Mouse (Mus musculus) forebrain, embryonic 15.5 days (tissue): ENCODE data around the gene Crtap. TPM values are rescaled to one million over a fixed set of nuclear protein-coding genes. Genes with fewer than 3 reads are reported as not detected.

Experiments
- ATAC-seq: fragments of 200-750 bp; cut with Nextera tagmentation; replicated peaks from 2 replicates; pipeline ENCODE4 v1.8.0; 2017; ENCODE audit warnings: mild to moderate bottlenecking, moderate TSS enrichment, moderate library complexity
- H3K27ac ChIP-seq: fragments of 300-500 bp; sonication (generic); replicated peaks from 2 replicates; pipeline ENCODE4 v1.5.1; 2015; ENCODE audit warnings: mild to moderate bottlenecking, inconsistent platforms
- H3K27me3 ChIP-seq: fragments of 300-500 bp; sonication (generic); 2 replicates; pipeline ENCODE4 v1.6.1; 2015; ENCODE audit warnings: inconsistent platforms
- H3K36me3 ChIP-seq: fragments of 300-500 bp; sonication (generic); 2 replicates; pipeline ENCODE4 v1.6.1; 2015; ENCODE audit warnings: mild to moderate bottlenecking, inconsistent platforms
- H3K4me1 ChIP-seq: fragments of 300-500 bp; sonication (generic); 2 replicates; pipeline ENCODE4 v1.6.1; 2015; ENCODE audit warnings: inconsistent platforms
- H3K4me2 ChIP-seq: fragments of 300-500 bp; sonication (generic); replicated peaks from 2 replicates; pipeline ENCODE4 v1.6.1; 2015; ENCODE audit warnings: mild to moderate bottlenecking, inconsistent platforms
- H3K4me3 ChIP-seq: fragments of 300-500 bp; sonication (generic); 2 replicates; pipeline ENCODE4 v1.5.1; 2015; ENCODE audit warnings: mild to moderate bottlenecking, inconsistent platforms
- H3K9ac ChIP-seq: fragments of 300-500 bp; sonication (generic); replicated peaks from 2 replicates; pipeline ENCODE4 v1.6.1; 2015; ENCODE audit warnings: mild to moderate bottlenecking, inconsistent platforms
- H3K9me3 ChIP-seq: fragments of 300-500 bp; sonication (generic); 2 replicates; pipeline ENCODE4 v1.6.1; 2016; ENCODE audit warnings: inconsistent platforms
- WGBS: fragments of 180-500 bp; shearing (Covaris S2); methylation state at CpG from one replicate; pipeline ENCODE4 v1.1.7; 2015; ENCODE audit warnings: mixed read lengths; 5-methylcytosine and 5-hydroxymethylcytosine counted together
- polyA plus RNA-seq: library from polyadenylated mRNA; unstranded; fragments of >200 nt; fragmentation: Nextera tagmentation; extraction: Ambion mirVana; gene quantifications from 2 replicates; pipeline ENCODE4 v1.2.1, GENCODE M21; 2015

The Crtap gene
- polyA plus RNA-seq, 1 experiment from 2014 or later, result 19.9 TPM

- Histone ChIP-seq H3K9me3 (no peaks in the 10 kb centered on the region), H3K9ac (no peak overlapping the region), H3K36me3 (no peaks in the 10 kb centered on the region), H3K27me3 (no peaks in the 10 kb centered on the region), H3K4me1 (no peaks in the 10 kb centered on the region), H3K4me3 (no peak overlapping the region), H3K4me2 (no peak overlapping the region), H3K27ac (no peak overlapping the region)
- ATAC-seq, result no peak; the same call in 1 of the 2 replicates
- WGBS, result 19% methylated on average over 11 of the region's 11 CpGs
Observed at GRCm38 (mm10) chr9:114415701-114416100, 25.2 kb upstream of the Crtap start.

GRCm38 (mm10) chr9:114413866-114414265 lies 23.4 kb upstream of the Crtap start:
- 92% methylated on average over 12 of the region's 12 CpGs for WGBS
- Histone ChIP-seq H3K9me3 (no peaks in the 10 kb centered on the region), H3K9ac (no peak overlapping the region), H3K27ac (no peak overlapping the region), H3K4me1 (no peaks in the 10 kb centered on the region), H3K27me3 (no peaks in the 10 kb centered on the region), H3K36me3 (no peaks in the 10 kb centered on the region), H3K4me2 (no peak overlapping the region), H3K4me3 (no peak overlapping the region)
- ATAC-seq, result no peak

GRCm38 (mm10) chr9:114412406-114412805 lies 21.9 kb upstream of the Crtap start:
- Histone ChIP-seq H3K9me3 (no peaks in the 10 kb centered on the region), H3K9ac (no peak overlapping the region), H3K36me3 (no peaks in the 10 kb centered on the region), H3K27me3 (no peaks in the 10 kb centered on the region), H3K4me1 (no peaks in the 10 kb centered on the region), H3K27ac (no peak overlapping the region), H3K4me3 (no peak overlapping the region), H3K4me2 (no peak overlapping the region)
- ATAC-seq, result no peak
- WGBS, result 96% methylated on average over 9 of the region's 9 CpGs

- WGBS, result 80% methylated on average over 5 of the region's 5 CpGs
- Histone ChIP-seq H3K27me3 (no peaks in the 10 kb centered on the region), H3K9me3 (no peaks in the 10 kb centered on the region), H3K4me1 (no peaks in the 10 kb centered on the region), H3K4me2 (no peak overlapping the region), H3K36me3 (peaks cover 1% of the 10 kb centered on the region; the same call in 1 of the 2 replicates), H3K9ac (no peak overlapping the region), H3K4me3 (no peak overlapping the region), H3K27ac (no peak overlapping the region)
- ATAC-seq, result no peak
Observed at GRCm38 (mm10) chr9:114411295-114411694, 20.8 kb upstream of the Crtap start.

- Histone ChIP-seq H3K4me2 (no peak overlapping the region), H3K4me3 (no peak overlapping the region), H3K27ac (no peak overlapping the region), H3K27me3 (no peaks in the 10 kb centered on the region), H3K9ac (no peak overlapping the region), H3K4me1 (no peaks in the 10 kb centered on the region), H3K36me3 (peaks cover 10% of the 10 kb centered on the region), H3K9me3 (no peaks in the 10 kb centered on the region)
- 93% methylated on average over 11 of the region's 11 CpGs for WGBS
- no peak for ATAC-seq
Observed at GRCm38 (mm10) chr9:114410313-114410862, 19.9 kb upstream of the Crtap start.

- H3K4me3 ChIP-seq, result no peak overlapping the region
- H3K27ac ChIP-seq, result no peak overlapping the region
- no peaks in the 10 kb centered on the region for H3K4me1 ChIP-seq
- WGBS, result 64% methylated on average over 2 of the region's 2 CpGs
- no peaks in the 10 kb centered on the region for H3K9me3 ChIP-seq
- no peak for ATAC-seq
- no peaks in the 10 kb centered on the region for H3K27me3 ChIP-seq
- no peak overlapping the region for H3K9ac ChIP-seq
- no peak overlapping the region for H3K4me2 ChIP-seq
- H3K36me3 ChIP-seq, result peaks cover 19% of the 10 kb centered on the region
Observed at GRCm38 (mm10) chr9:114407676-114408075, 17.2 kb upstream of the Crtap start.

- no peaks in the 10 kb centered on the region for H3K27me3 ChIP-seq
- peak overlapping the region; percentile 72 for H3K4me2 ChIP-seq
- H3K27ac ChIP-seq, result peak overlapping the region; percentile 87
- peak overlapping the region; percentile 92 for H3K4me3 ChIP-seq
- H3K4me1 ChIP-seq, result peaks cover 11% of the 10 kb centered on the region
- peak overlapping the region; percentile 84 for H3K9ac ChIP-seq
- ATAC-seq, result peak; percentile 3
- WGBS, result 3% methylated on average over 16 of the region's 16 CpGs
- H3K9me3 ChIP-seq, result no peaks in the 10 kb centered on the region
- peaks cover 19% of the 10 kb centered on the region for H3K36me3 ChIP-seq
Observed at GRCm38 (mm10) chr9:114401685-114402080, 11.2 kb upstream of the Crtap start.

GRCm38 (mm10) chr9:114400949-114401684 lies 10.6 kb upstream of the Crtap start, which contains the start of the genes Glb1 and Tmppe:
TSS of gene Glb1 (plus strand) at chr9:114401076.
TSS of gene Tmppe (plus strand) at chr9:114401105.
- Histone ChIP-seq H3K36me3 (peaks cover 16% of the 10 kb centered on the region), H3K4me3 (peak within 1 kb of the TSS; percentile 92), H3K4me2 (peak within 1 kb of the TSS; percentile 72), H3K9ac (peak within 1 kb of the TSS; percentile 84), H3K27ac (peak within 1 kb of the TSS; percentile 87), H3K27me3 (no peaks in the 10 kb centered on the region), H3K4me1 (peaks cover 11% of the 10 kb centered on the region), H3K9me3 (no peaks in the 10 kb centered on the region)
- ATAC-seq, result peak; percentile 98
- under 1% methylated on average over 73 of the region's 73 CpGs for WGBS

GRCm38 (mm10) chr9:114400588-114400948 lies 10.1 kb upstream of the Crtap start:
- H3K4me2 ChIP-seq, result peak overlapping the region; percentile 72
- no peaks in the 10 kb centered on the region for H3K9me3 ChIP-seq
- peaks cover 10% of the 10 kb centered on the region; the same call in 1 of the 2 replicates for H3K36me3 ChIP-seq
- WGBS, result 25% methylated on average over 5 of the region's 5 CpGs
- ATAC-seq, result no peak
- peak overlapping the region; percentile 92 for H3K4me3 ChIP-seq
- H3K27ac ChIP-seq, result peak overlapping the region; percentile 87
- H3K27me3 ChIP-seq, result no peaks in the 10 kb centered on the region
- H3K9ac ChIP-seq, result peak overlapping the region; percentile 84
- peaks cover 11% of the 10 kb centered on the region for H3K4me1 ChIP-seq

- H3K27ac ChIP-seq, result no peak overlapping the region
- H3K4me1 ChIP-seq, result peaks cover 11% of the 10 kb centered on the region
- no peak overlapping the region for H3K4me3 ChIP-seq
- H3K9me3 ChIP-seq, result no peaks in the 10 kb centered on the region
- H3K4me2 ChIP-seq, result no peak overlapping the region
- peaks cover 1% of the 10 kb centered on the region; the same call in 1 of the 2 replicates for H3K36me3 ChIP-seq
- H3K9ac ChIP-seq, result no peak overlapping the region
- WGBS, result 96% methylated on average over 12 of the region's 12 CpGs
- ATAC-seq, result no peak
- no peaks in the 10 kb centered on the region for H3K27me3 ChIP-seq
Observed at GRCm38 (mm10) chr9:114399680-114400079, 9.2 kb upstream of the Crtap start.

GRCm38 (mm10) chr9:114395258-114395657 lies 4.8 kb upstream of the Crtap start:
- Histone ChIP-seq H3K27ac (no peak overlapping the region), H3K4me3 (no peak overlapping the region), H3K4me1 (peaks cover 5% of the 10 kb centered on the region; the same call in 1 of the 2 replicates), H3K9me3 (no peaks in the 10 kb centered on the region), H3K4me2 (no peak overlapping the region), H3K27me3 (no peaks in the 10 kb centered on the region), H3K36me3 (no peaks in the 10 kb centered on the region), H3K9ac (no peak overlapping the region)
- ATAC-seq, result no peak
- WGBS, result 95% methylated on average over 4 of the region's 4 CpGs

- H3K4me1 ChIP-seq, result peaks cover 5% of the 10 kb centered on the region; the same call in 1 of the 2 replicates
- H3K9ac ChIP-seq, result no peak overlapping the region
- H3K27ac ChIP-seq, result no peak overlapping the region
- ATAC-seq, result no peak
- no peaks in the 10 kb centered on the region for H3K9me3 ChIP-seq
- no peaks in the 10 kb centered on the region for H3K36me3 ChIP-seq
- no peak overlapping the region for H3K4me3 ChIP-seq
- no peak overlapping the region for H3K4me2 ChIP-seq
- 88% methylated on average over 8 of the region's 8 CpGs for WGBS
- H3K27me3 ChIP-seq, result no peaks in the 10 kb centered on the region
Observed at GRCm38 (mm10) chr9:114394677-114395076, 4.2 kb upstream of the Crtap start.
